14 mouse cellular contexts compared by ENCODE assay signal in the genomic region with DNA sequence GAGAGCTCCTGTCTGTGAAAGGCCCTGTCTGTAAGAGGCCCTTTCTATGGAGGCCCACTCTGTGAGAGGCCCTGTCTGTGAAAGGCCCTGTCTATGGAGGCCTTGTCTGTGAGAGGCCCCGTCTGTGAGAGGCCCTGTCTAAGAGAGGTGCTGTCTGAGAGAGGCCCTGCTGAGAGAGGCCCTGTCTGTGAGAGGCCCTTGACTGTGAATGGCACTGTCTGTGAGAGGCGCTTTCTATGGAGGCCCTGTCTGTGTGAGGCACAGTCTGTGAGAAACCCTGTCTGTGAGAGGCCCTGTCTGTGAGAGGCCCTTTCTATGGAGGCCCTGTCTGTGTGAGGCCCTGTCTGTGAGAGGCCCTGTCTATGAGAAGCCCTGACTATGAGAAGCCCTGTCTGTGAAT. TPM values are rescaled to one million over a fixed set of nuclear protein-coding genes. Genes with fewer than 3 reads are reported as not detected.
DNase-seq lines count a peak whose midpoint lies in the region; ATAC-seq and TF ChIP-seq lines count a peak whose summit lies in the region.
"Had no signal": no experiment of that assay in that cellular context is flagged by ENCODE, and none has a peak within 500 bp of the region (broad histone marks: within the 10 kb centered on the region; RNA-seq: fewer than 3 reads in every experiment).

No protein-coding gene starts in this region.

- peaks cover 21% of the 10 kb centered on the region for H3K4me1 ChIP-seq in heart, embryonic 15.5 days (replicated peaks)
- no peaks in the 10 kb centered on the region; the same call in 1 of the 2 replicates for H3K4me1 ChIP-seq in heart, adult 2 months (ENCODE audit: control insufficient read depth, insufficient read depth, low read length)
- peaks cover 4% of the 10 kb centered on the region for H3K4me1 ChIP-seq in bone marrow, adult 2 months (ENCODE audit: control insufficient read depth, insufficient read depth, low read length)
- H3K4me1 ChIP-seq in embryonic facial prominence, embryonic 12.5 days, result no peaks in the 10 kb centered on the region
- peaks cover 82% of the 10 kb centered on the region for H3K4me1 ChIP-seq in liver, embryonic 12.5 days
- H3K4me1 ChIP-seq: neural tube, embryonic 12.5 days had no signal

- H3K79me2 ChIP-seq in heart, adult 2 months (replicated peaks; ENCODE audit: control insufficient read depth, insufficient read depth, low read length), result no peaks in the 10 kb centered on the region

- 74% methylated on average over 2 of the region's 2 CpGs for WGBS in heart, embryonic 15.5 days
- 98% methylated on average over 2 of the region's 2 CpGs for WGBS in heart, adult 2 months
- 89% methylated on average over 2 of the region's 2 CpGs for WGBS in bone marrow, adult 2 months
- 84% methylated on average over 2 of the region's 2 CpGs for WGBS in embryonic facial prominence, embryonic 12.5 days
- 47% methylated on average over 2 of the region's 2 CpGs for WGBS in liver, embryonic 12.5 days (ENCODE audit: insufficient replicate concordance)

- H3K9me3 ChIP-seq in heart, embryonic 15.5 days (replicated peaks), result no peaks in the 10 kb centered on the region
- no peaks in the 10 kb centered on the region for H3K9me3 ChIP-seq in embryonic facial prominence, embryonic 12.5 days
- H3K9me3 ChIP-seq in liver, embryonic 12.5 days (replicated peaks), result no peaks in the 10 kb centered on the region

- no peak for TF ChIP-seq EP300 in heart, adult 2 months (IDR thresholded peaks at IDR 0.05; ENCODE audit: insufficient read depth, low read depth, low read length)

- no peak overlapping the region for H3K4me2 ChIP-seq in heart, embryonic 15.5 days
- no peak overlapping the region for H3K4me2 ChIP-seq in embryonic facial prominence, embryonic 12.5 days (replicated peaks)
- H3K4me2 ChIP-seq in liver, embryonic 12.5 days, result peak overlapping the region; percentile 77
- H3K4me2 ChIP-seq: neural tube, embryonic 12.5 days had no signal

- no peak overlapping the region for H3K4me3 ChIP-seq in heart, embryonic 15.5 days
- no peak overlapping the region for H3K4me3 ChIP-seq in heart, adult 2 months
- peak overlapping the region; percentile 54 for H3K4me3 ChIP-seq in bone marrow, adult 2 months (replicated peaks; ENCODE audit: control insufficient read depth, low read depth, low read length)
- no peak overlapping the region for H3K4me3 ChIP-seq in embryonic facial prominence, embryonic 12.5 days
- peak overlapping the region; percentile 71 for H3K4me3 ChIP-seq in liver, embryonic 12.5 days
- H3K4me3 ChIP-seq: neural tube, embryonic 12.5 days had no signal

- DNase-seq in heart, adult 2 months, result no peak
- DNase-seq in left cerebral cortex, adult 8-10 months (ENCODE audit: low spot score in 2 of 2), result no peak
- DNase-seq in kidney, postnatal 10 days, result no peak
- DNase-seq in lung, postnatal 4 days, result no peak
- DNase-seq: cerebellum, adult 2 months; kidney, postnatal 14 days; lung, adult 2 months; right cerebral cortex, postnatal 25 days; thymus, adult 2 months had no signal

- 0 out of 2 replicates have a peak overlapping the region, but pooled peaks have one; percentile 17 for H3K9ac ChIP-seq in heart, embryonic 15.5 days
- H3K9ac ChIP-seq in heart, adult 2 months (ENCODE audit: low read depth, low read length), result no peak overlapping the region
- 0 out of 2 replicates have a peak overlapping the region, but pooled peaks have one; percentile 12 for H3K9ac ChIP-seq in embryonic facial prominence, embryonic 12.5 days
- H3K9ac ChIP-seq in liver, embryonic 12.5 days, result peak overlapping the region; percentile 84
- H3K9ac ChIP-seq: neural tube, embryonic 12.5 days had no signal

- H3K36me3 ChIP-seq in heart, embryonic 15.5 days, result no peaks in the 10 kb centered on the region
- no peaks in the 10 kb centered on the region for H3K36me3 ChIP-seq in heart, adult 2 months (ENCODE audit: control insufficient read depth, insufficient read depth, low read length)
- H3K36me3 ChIP-seq in embryonic facial prominence, embryonic 12.5 days, result no peaks in the 10 kb centered on the region; the same call in 1 of the 2 replicates
- peaks cover 66% of the 10 kb centered on the region for H3K36me3 ChIP-seq in liver, embryonic 12.5 days

- no peak for TF ChIP-seq POLR2A in heart, adult 2 months (IDR thresholded peaks at IDR 0.05; ENCODE audit: insufficient read depth, low read depth, low read length)
- TF ChIP-seq POLR2A in bone marrow, adult 2 months (IDR thresholded peaks at IDR 0.05; ENCODE audit: borderline replicate concordance, control insufficient read depth, low read depth, low read length), result no peak

- intact Hi-C loops in heart, adult 2 months (cut with DNase I), result no loop called here

- no peak overlapping the region; the same call in 1 of the 2 replicates for H3K27ac ChIP-seq in heart, embryonic 15.5 days
- no peak overlapping the region for H3K27ac ChIP-seq in heart, adult 2 months
- H3K27ac ChIP-seq in bone marrow, adult 2 months (ENCODE audit: control insufficient read depth, insufficient read depth, low read depth, low read length, poor library complexity), result peak overlapping the region; percentile 36
- H3K27ac ChIP-seq in embryonic facial prominence, embryonic 12.5 days, result no peak overlapping the region
- peak overlapping the region; percentile 94 for H3K27ac ChIP-seq in liver, embryonic 12.5 days
- H3K27ac ChIP-seq: neural tube, embryonic 12.5 days had no signal

- no peak for ATAC-seq in heart, embryonic 15.5 days (replicated peaks; ENCODE audit: insufficient number of reproducible peaks, insufficient read depth, low FRiP score, low read depth)
- no peak for ATAC-seq in embryonic facial prominence, embryonic 12.5 days (ENCODE audit: insufficient number of reproducible peaks, insufficient read depth, low FRiP score, low TSS enrichment)
- peak; percentile 68 for ATAC-seq in liver, embryonic 12.5 days

- no peaks in the 10 kb centered on the region for H3K27me3 ChIP-seq in heart, embryonic 15.5 days
- no peaks in the 10 kb centered on the region for H3K27me3 ChIP-seq in heart, adult 2 months (ENCODE audit: control insufficient read depth, insufficient read depth, low read length)
- no peaks in the 10 kb centered on the region for H3K27me3 ChIP-seq in embryonic facial prominence, embryonic 12.5 days
- no peaks in the 10 kb centered on the region for H3K27me3 ChIP-seq in liver, embryonic 12.5 days (replicated peaks)
- H3K27me3 ChIP-seq: neural tube, embryonic 12.5 days had no signal

- TF ChIP-seq CTCF in heart, adult 2 months (IDR thresholded peaks at IDR 0.05), result no peak
- no peak for TF ChIP-seq CTCF in bone marrow, adult 2 months (IDR thresholded peaks at IDR 0.05; ENCODE audit: control insufficient read depth, insufficient read depth, low read length)

RNA-seq across cellular contexts. Expression of gene Tspan4, which starts 31.2 kb away (rescaled TPM):
- polyA plus RNA-seq in heart, embryonic 15.5 days (2015; fragmentation: Nextera tagmentation; extraction: Ambion mirVana), result 48.9 and 62.8 TPM in 2 replicates
- total RNA-seq in heart, adult 2 months (2021), result 10 to 100 TPM; 17.1 to 40.0 TPM
- polyA plus RNA-seq in heart, adult 2 months (2012; rRNA removed), result 61.9 and 77.5 TPM in 2 replicates
- 13.2 and 16.4 TPM in 2 replicates for polyA plus RNA-seq in bone marrow, adult 2 months (2011; ENCODE audit: insufficient read depth, insufficient read length, low replicate concordance, missing spikeins)
- 36.8 and 43.3 TPM in 2 replicates for polyA plus RNA-seq in embryonic facial prominence, embryonic 12.5 days (2016; fragmentation: Nextera tagmentation; extraction: Ambion mirVana)
- polyA plus RNA-seq in liver, embryonic 12.5 days (2016; fragmentation: Nextera tagmentation; extraction: Ambion mirVana), result 56.1 and 60.9 TPM in 2 replicates
- total RNA-seq in left cerebral cortex, adult 8-10 months (2022), result 10 to 100 TPM; 17.6 to 28.0 (median 23.9) TPM

RNA-seq across cellular contexts. Expression of gene Polr2l, which starts 31.3 kb away (rescaled TPM):
- polyA plus RNA-seq in heart, embryonic 15.5 days (2015; fragmentation: Nextera tagmentation; extraction: Ambion mirVana), result 59.5 and 63.5 TPM in 2 replicates
- total RNA-seq in heart, adult 2 months (2021), result 10 to 100 TPM; 71.7 to 82.8 TPM
- polyA plus RNA-seq in heart, adult 2 months (2012; rRNA removed), result 62.6 and 64.4 TPM in 2 replicates
- polyA plus RNA-seq in bone marrow, adult 2 months (2011; ENCODE audit: insufficient read depth, insufficient read length, low replicate concordance, missing spikeins), result 5.0 and 7.9 TPM in 2 replicates
- 66.2 and 68.9 TPM in 2 replicates for polyA plus RNA-seq in embryonic facial prominence, embryonic 12.5 days (2016; fragmentation: Nextera tagmentation; extraction: Ambion mirVana)
- polyA plus RNA-seq in liver, embryonic 12.5 days (2016; fragmentation: Nextera tagmentation; extraction: Ambion mirVana), result 74.6 and 76.1 TPM in 2 replicates
- 10 to 100 TPM; 32.2 to 42.4 (median 33.2) TPM for total RNA-seq in left cerebral cortex, adult 8-10 months (2022)

RNA-seq across cellular contexts. Expression of gene Chid1, which starts 33.4 kb away (rescaled TPM):
- polyA plus RNA-seq in heart, embryonic 15.5 days (2015; fragmentation: Nextera tagmentation; extraction: Ambion mirVana), result 27.2 and 38.7 TPM in 2 replicates
- total RNA-seq in heart, adult 2 months (2021), result 10 to 100 TPM; 45.9 to 52.7 TPM
- polyA plus RNA-seq in heart, adult 2 months (2012; rRNA removed), result 20.2 and 30.1 TPM in 2 replicates
- polyA plus RNA-seq in bone marrow, adult 2 months (2011; ENCODE audit: insufficient read depth, insufficient read length, low replicate concordance, missing spikeins), result 5.5 and 10.9 TPM in 2 replicates
- polyA plus RNA-seq in embryonic facial prominence, embryonic 12.5 days (2016; fragmentation: Nextera tagmentation; extraction: Ambion mirVana), result 32.5 and 34.7 TPM in 2 replicates
- 32.0 and 32.7 TPM in 2 replicates for polyA plus RNA-seq in liver, embryonic 12.5 days (2016; fragmentation: Nextera tagmentation; extraction: Ambion mirVana)
- 10 to 100 TPM; 66.8 to 72.6 (median 69.2) TPM for total RNA-seq in left cerebral cortex, adult 8-10 months (2022)

RNA-seq across cellular contexts. Expression of gene Cd151, which starts 39.1 kb away (rescaled TPM):
- 28.7 and 35.2 TPM in 2 replicates for polyA plus RNA-seq in heart, embryonic 15.5 days (2015; fragmentation: Nextera tagmentation; extraction: Ambion mirVana)
- total RNA-seq in heart, adult 2 months (2021), result 100 to 1,000 TPM; 272 to 334 TPM
- polyA plus RNA-seq in heart, adult 2 months (2012; rRNA removed), result 395 and 491 TPM in 2 replicates
- polyA plus RNA-seq in bone marrow, adult 2 months (2011; ENCODE audit: insufficient read depth, insufficient read length, low replicate concordance, missing spikeins), result 22.5 and 34.2 TPM in 2 replicates
- 17.0 and 19.6 TPM in 2 replicates for polyA plus RNA-seq in embryonic facial prominence, embryonic 12.5 days (2016; fragmentation: Nextera tagmentation; extraction: Ambion mirVana)
- 5.7 and 6.2 TPM in 2 replicates for polyA plus RNA-seq in liver, embryonic 12.5 days (2016; fragmentation: Nextera tagmentation; extraction: Ambion mirVana)
- total RNA-seq in left cerebral cortex, adult 8-10 months (2022), result 10 to 100 TPM; 30.2 to 35.5 (median 33.4) TPM

RNA-seq across cellular contexts. Expression of gene Cracr2b, which starts 45.4 kb away (rescaled TPM):
- polyA plus RNA-seq in heart, embryonic 15.5 days (2015; fragmentation: Nextera tagmentation; extraction: Ambion mirVana), result 24.9 and 26.2 TPM in 2 replicates
- 10 to 100 TPM; 15.4 to 19.4 TPM for total RNA-seq in heart, adult 2 months (2021)
- polyA plus RNA-seq in heart, adult 2 months (2012; rRNA removed), result 23.8 and 35.0 TPM in 2 replicates
- 12.4 and 20.7 TPM in 2 replicates for polyA plus RNA-seq in bone marrow, adult 2 months (2011; ENCODE audit: insufficient read depth, insufficient read length, low replicate concordance, missing spikeins)
- polyA plus RNA-seq in embryonic facial prominence, embryonic 12.5 days (2016; fragmentation: Nextera tagmentation; extraction: Ambion mirVana), result 12.8 and 13.3 TPM in 2 replicates
- 3.7 and 5.8 TPM in 2 replicates for polyA plus RNA-seq in liver, embryonic 12.5 days (2016; fragmentation: Nextera tagmentation; extraction: Ambion mirVana)
- total RNA-seq in left cerebral cortex, adult 8-10 months (2022), result 1 to 10 TPM; 3.9 to 5.4 (median 4.4) TPM

Comparison
In these comparisons a context has a peak if more than half of its experiments do, and no peak if none do; other contexts are left out.
1. H3K27ac ChIP-seq: peak in bone marrow, adult 2 months (single experiment) and liver, embryonic 12.5 days (single experiment); none in heart, embryonic 15.5 days (single experiment), heart, adult 2 months (single experiment) and embryonic facial prominence, embryonic 12.5 days (single experiment).
2. H3K4me3 ChIP-seq: peak in bone marrow, adult 2 months (single experiment) and liver, embryonic 12.5 days (single experiment); none in heart, embryonic 15.5 days (single experiment), heart, adult 2 months (single experiment) and embryonic facial prominence, embryonic 12.5 days (single experiment).